Mouse (Mus musculus): Measurements from ENCODE around the gene Bach2. TPM values are rescaled to one million over a fixed set of nuclear protein-coding genes. Genes with fewer than 3 reads are reported as not detected.

Bach2 gene
- polyA plus RNA-seq, 1 experiment from 2014 or later: 18.8 TPM

GRCm38 (mm10) chr4:32538987-32539386 lies 300.4 kb downstream of the Bach2 start:
- Histone ChIP-seq H3K27ac (ENCODE audit: low read length) (no peak overlapping the region; the same call in 1 of the 2 replicates), H3K36me3 (ENCODE audit: control insufficient read depth, insufficient read depth, low read length) (no peaks in the 10 kb centered on the region), H3K4me2 (ENCODE audit: low read length) (no peak overlapping the region), H3K4me3 (ENCODE audit: low read depth, low read length) (no peak overlapping the region), H3K4me1 (ENCODE audit: control insufficient read depth, insufficient read depth, low read length) (peaks cover 20% of the 10 kb centered on the region), H3K9ac (ENCODE audit: low read depth, low read length) (no peak overlapping the region), H3K27me3 (ENCODE audit: control insufficient read depth, insufficient read depth, low read depth, low read length) (no peaks in the 10 kb centered on the region), H3K9me3 (replicated peaks; ENCODE audit: control insufficient read depth, low read length, poor library complexity, severe bottlenecking) (no peaks in the 10 kb centered on the region)
- 89% methylated on average over 11 of the region's 11 CpGs for WGBS
- ATAC-seq: no peak

DNA sequence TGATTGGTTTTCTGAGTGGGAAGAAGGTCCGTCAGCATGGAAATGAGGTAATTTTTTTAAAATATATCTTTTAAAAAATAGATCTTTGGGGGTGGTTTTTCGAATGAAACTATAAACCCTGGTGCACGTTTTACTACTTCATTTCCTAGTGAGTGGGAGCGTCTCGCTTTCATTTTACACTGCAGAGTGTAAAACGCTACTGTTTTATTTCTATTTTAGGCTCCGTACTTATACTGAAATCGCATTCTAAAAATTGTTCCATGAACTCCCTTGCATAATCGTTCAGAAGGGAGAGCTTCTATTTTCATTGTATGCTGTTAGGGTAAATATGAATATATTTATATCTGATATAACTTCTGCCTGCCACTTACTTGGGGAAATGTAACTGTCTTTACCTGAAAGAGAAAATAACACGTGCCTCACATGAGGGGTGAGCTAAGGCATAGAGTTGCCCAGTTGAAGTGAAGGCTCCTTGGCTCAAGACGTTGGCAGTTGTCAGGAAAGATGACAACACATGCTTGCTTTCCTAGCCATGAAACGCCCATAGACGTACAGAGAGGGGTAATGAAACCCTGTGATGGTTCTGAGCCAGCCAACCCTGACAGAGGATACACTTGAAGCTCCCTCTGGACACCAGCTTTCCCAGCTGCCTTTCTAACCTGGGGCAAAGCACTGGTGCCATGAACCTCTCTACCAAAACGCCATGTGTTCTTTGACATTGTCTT lies 306.4 kb downstream of the Bach2 start:
- Histone ChIP-seq H3K36me3 (ENCODE audit: control insufficient read depth, insufficient read depth, low read length) (no peaks in the 10 kb centered on the region), H3K27me3 (ENCODE audit: control insufficient read depth, insufficient read depth, low read depth, low read length) (no peaks in the 10 kb centered on the region), H3K4me2 (ENCODE audit: low read length) (no peak overlapping the region), H3K9ac (ENCODE audit: low read depth, low read length) (no peak overlapping the region), H3K4me1 (ENCODE audit: control insufficient read depth, insufficient read depth, low read length) (no peaks in the 10 kb centered on the region), H3K27ac (ENCODE audit: low read length) (no peak overlapping the region), H3K9me3 (replicated peaks; ENCODE audit: control insufficient read depth, low read length, poor library complexity, severe bottlenecking) (no peaks in the 10 kb centered on the region; the same call in 1 of the 2 replicates), H3K4me3 (ENCODE audit: low read depth, low read length) (no peak overlapping the region)
- no peak for ATAC-seq
- WGBS: 91% methylated on average over 14 of the region's 14 CpGs

DNA sequence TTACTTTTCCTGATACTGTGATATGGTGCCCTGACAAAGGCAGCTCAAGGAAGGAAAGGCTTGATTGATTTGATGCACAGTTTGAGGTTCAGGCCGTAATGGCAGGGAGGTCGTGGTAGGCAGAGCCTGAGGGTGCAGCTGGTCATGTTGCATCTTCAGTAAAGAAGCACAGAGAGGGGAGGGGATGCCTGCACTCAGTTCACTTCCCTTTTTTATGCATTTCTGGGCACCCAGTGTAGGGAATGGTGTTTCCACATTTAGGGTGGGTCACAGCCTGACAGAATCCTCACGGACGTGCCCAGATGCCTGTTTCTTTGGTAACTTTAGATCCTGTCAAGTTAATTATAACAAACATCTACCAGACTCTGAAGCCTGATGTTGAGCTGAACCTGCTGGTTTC lies 306.9 kb downstream of the Bach2 start:
- Histone ChIP-seq H3K4me3 (ENCODE audit: low read depth, low read length) (no peak overlapping the region), H3K4me1 (ENCODE audit: control insufficient read depth, insufficient read depth, low read length) (no peaks in the 10 kb centered on the region), H3K36me3 (ENCODE audit: control insufficient read depth, insufficient read depth, low read length) (no peaks in the 10 kb centered on the region), H3K9ac (ENCODE audit: low read depth, low read length) (no peak overlapping the region), H3K9me3 (replicated peaks; ENCODE audit: control insufficient read depth, low read length, poor library complexity, severe bottlenecking) (no peaks in the 10 kb centered on the region; the same call in 1 of the 2 replicates), H3K27ac (ENCODE audit: low read length) (no peak overlapping the region), H3K27me3 (ENCODE audit: control insufficient read depth, insufficient read depth, low read depth, low read length) (no peaks in the 10 kb centered on the region), H3K4me2 (ENCODE audit: low read length) (no peak overlapping the region)
- no peak for ATAC-seq
- WGBS: 89% methylated on average over 4 of the region's 4 CpGs

DNA sequence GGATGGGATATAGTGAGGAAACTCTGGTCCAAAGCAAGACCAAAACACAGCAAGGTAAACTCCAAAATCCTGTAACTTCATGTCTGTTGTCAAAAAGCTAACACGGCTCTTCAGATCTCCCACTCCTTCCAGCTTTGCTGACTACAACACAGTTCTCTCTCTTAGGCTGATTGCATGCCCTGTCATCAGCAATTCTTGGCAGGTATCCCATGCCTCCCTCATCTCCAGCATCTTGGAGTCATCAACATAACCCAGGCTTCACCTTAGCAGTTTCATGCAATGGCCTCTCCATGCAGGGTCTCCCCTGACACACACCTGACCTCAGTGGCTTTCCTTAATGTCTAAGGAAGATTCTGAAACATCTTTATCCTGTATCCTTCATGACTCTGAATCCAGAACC lies 310.5 kb downstream of the Bach2 start:
- Histone ChIP-seq H3K4me3 (ENCODE audit: low read depth, low read length) (no peak overlapping the region), H3K4me2 (ENCODE audit: low read length) (no peak overlapping the region)
- WGBS: 95% methylated on average over 1 of the region's 1 CpGs

DNA sequence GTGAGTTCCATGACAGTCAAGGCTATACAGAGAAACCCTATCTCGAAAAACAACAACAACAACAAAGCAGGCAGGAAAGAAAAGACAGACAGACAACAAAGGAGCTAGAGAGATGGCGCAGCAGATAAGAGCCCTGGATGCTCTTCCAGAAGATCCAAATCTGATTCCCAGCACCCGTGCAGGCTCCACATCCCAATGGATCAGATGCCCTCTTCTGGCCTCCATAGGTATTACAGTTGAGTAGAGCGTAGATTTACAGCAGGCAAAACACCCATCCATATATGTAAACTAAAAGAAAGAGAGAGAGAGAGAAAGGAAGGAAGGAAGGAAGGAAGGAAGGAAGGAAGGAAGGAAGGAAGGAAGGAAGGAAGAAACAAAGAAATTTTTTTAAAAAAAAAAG lies 312.7 kb downstream of the Bach2 start:
- Histone ChIP-seq H3K4me1 (ENCODE audit: control insufficient read depth, insufficient read depth, low read length) (no peaks in the 10 kb centered on the region), H3K36me3 (ENCODE audit: control insufficient read depth, insufficient read depth, low read length) (no peaks in the 10 kb centered on the region), H3K27ac (ENCODE audit: low read length) (no peak overlapping the region), H3K9me3 (replicated peaks; ENCODE audit: control insufficient read depth, low read length, poor library complexity, severe bottlenecking) (no peaks in the 10 kb centered on the region; the same call in 1 of the 2 replicates), H3K9ac (ENCODE audit: low read depth, low read length) (no peak overlapping the region), H3K4me2 (ENCODE audit: low read length) (no peak overlapping the region), H3K4me3 (ENCODE audit: low read depth, low read length) (no peak overlapping the region), H3K27me3 (ENCODE audit: control insufficient read depth, insufficient read depth, low read depth, low read length) (no peaks in the 10 kb centered on the region)
- 39% methylated on average over 4 of the region's 4 CpGs for WGBS
- ATAC-seq: no peak

More for the DNA sequence above, 310.5 kb downstream of the Bach2 start:
- ATAC-seq: no peak
- no peak overlapping the region for H3K9ac ChIP-seq (ENCODE audit: low read depth, low read length)
- H3K36me3 ChIP-seq (ENCODE audit: control insufficient read depth, insufficient read depth, low read length): no peaks in the 10 kb centered on the region
- no peaks in the 10 kb centered on the region for H3K27me3 ChIP-seq (ENCODE audit: control insufficient read depth, insufficient read depth, low read depth, low read length)
- H3K9me3 ChIP-seq (replicated peaks; ENCODE audit: control insufficient read depth, low read length, poor library complexity, severe bottlenecking): no peaks in the 10 kb centered on the region; the same call in 1 of the 2 replicates
- no peak overlapping the region for H3K27ac ChIP-seq (ENCODE audit: low read length)
- H3K4me1 ChIP-seq (ENCODE audit: control insufficient read depth, insufficient read depth, low read length): no peaks in the 10 kb centered on the region

GRCm38 (mm10) chr4:32555506-32555905 lies 316.9 kb downstream of the Bach2 start:
- Histone ChIP-seq H3K36me3 (ENCODE audit: control insufficient read depth, insufficient read depth, low read length) (no peaks in the 10 kb centered on the region), H3K4me2 (ENCODE audit: low read length) (no peak overlapping the region)
- no peak for ATAC-seq

GRCm38 (mm10) chr4:32560246-32560645 lies 321.6 kb downstream of the Bach2 start:
- no peaks in the 10 kb centered on the region for H3K27me3 ChIP-seq (ENCODE audit: control insufficient read depth, insufficient read depth, low read depth, low read length)
- ATAC-seq: peak; percentile 36
- WGBS: 34% methylated on average over 6 of the region's 6 CpGs

More at GRCm38 (mm10) chr4:32555506-32555905, 316.9 kb downstream of the Bach2 start:
- H3K4me1 ChIP-seq (ENCODE audit: control insufficient read depth, insufficient read depth, low read length): peaks cover 5% of the 10 kb centered on the region
- H3K27ac ChIP-seq (ENCODE audit: low read length): no peak overlapping the region
- no peak overlapping the region for H3K9ac ChIP-seq (ENCODE audit: low read depth, low read length)
- H3K9me3 ChIP-seq (replicated peaks; ENCODE audit: control insufficient read depth, low read length, poor library complexity, severe bottlenecking): no peaks in the 10 kb centered on the region
- 88% methylated on average over 7 of the region's 7 CpGs for WGBS
- no peaks in the 10 kb centered on the region for H3K27me3 ChIP-seq (ENCODE audit: control insufficient read depth, insufficient read depth, low read depth, low read length)
- H3K4me3 ChIP-seq (ENCODE audit: low read depth, low read length): no peak overlapping the region

GRCm38 (mm10) chr4:32560724-32561554 lies 322.3 kb downstream of the Bach2 start:
- peaks cover 5% of the 10 kb centered on the region; the same call in 1 of the 2 replicates for H3K36me3 ChIP-seq (ENCODE audit: control insufficient read depth, insufficient read depth, low read length)
- WGBS: 32% methylated on average over 8 of the region's 8 CpGs
- no peaks in the 10 kb centered on the region for H3K9me3 ChIP-seq (replicated peaks; ENCODE audit: control insufficient read depth, low read length, poor library complexity, severe bottlenecking)
- H3K27me3 ChIP-seq (ENCODE audit: control insufficient read depth, insufficient read depth, low read depth, low read length): no peaks in the 10 kb centered on the region
- no peak overlapping the region; the same call in 1 of the 2 replicates for H3K4me2 ChIP-seq (ENCODE audit: low read length)
- H3K9ac ChIP-seq (ENCODE audit: low read depth, low read length): no peak overlapping the region
- H3K27ac ChIP-seq (ENCODE audit: low read length): peak overlapping the region; percentile 60
- H3K4me1 ChIP-seq (ENCODE audit: control insufficient read depth, insufficient read depth, low read length): peaks cover 17% of the 10 kb centered on the region
- peak; percentile 66 for ATAC-seq
- H3K4me3 ChIP-seq (ENCODE audit: low read depth, low read length): no peak overlapping the region

More at GRCm38 (mm10) chr4:32560246-32560645, 321.6 kb downstream of the Bach2 start:
- H3K36me3 ChIP-seq (ENCODE audit: control insufficient read depth, insufficient read depth, low read length): peaks cover 5% of the 10 kb centered on the region; the same call in 1 of the 2 replicates
- H3K27ac ChIP-seq (ENCODE audit: low read length): peak overlapping the region; percentile 51
- H3K9me3 ChIP-seq (replicated peaks; ENCODE audit: control insufficient read depth, low read length, poor library complexity, severe bottlenecking): no peaks in the 10 kb centered on the region
- H3K4me2 ChIP-seq (ENCODE audit: low read length): no peak overlapping the region
- H3K9ac ChIP-seq (ENCODE audit: low read depth, low read length): no peak overlapping the region
- H3K4me3 ChIP-seq (ENCODE audit: low read depth, low read length): no peak overlapping the region
- peaks cover 17% of the 10 kb centered on the region for H3K4me1 ChIP-seq (ENCODE audit: control insufficient read depth, insufficient read depth, low read length)

Data from midbrain, embryonic 16.5 days (tissue).